Mouse (Mus musculus): ENCODE data around the gene Ctnnbl1. TPM values are rescaled to one million over a fixed set of nuclear protein-coding genes. Genes with fewer than 3 reads are reported as not detected.

Gene Ctnnbl1
- polyA plus RNA-seq, 1 experiment = 25.0 TPM

- peaks cover 11% of the 10 kb centered on the region for H3K4me1 ChIP-seq (ENCODE audit: control insufficient read depth, insufficient read depth, low read length)
- no peak overlapping the region for H3K4me3 ChIP-seq (ENCODE audit: insufficient read depth, low read length)
- H3K27ac ChIP-seq (ENCODE audit: insufficient read depth, low read depth, low read length) = no peak overlapping the region
- no peak for TF ChIP-seq POLR2A (IDR thresholded peaks at IDR 0.05; ENCODE audit: borderline replicate concordance, low read depth, low read length)
- no peak for TF ChIP-seq CTCF (IDR thresholded peaks at IDR 0.05; ENCODE audit: low read depth, low read length)
Observed at GRCm38 (mm10) chr2:157814965-157815283, 77.7 kb downstream of the Ctnnbl1 start.

DNA sequence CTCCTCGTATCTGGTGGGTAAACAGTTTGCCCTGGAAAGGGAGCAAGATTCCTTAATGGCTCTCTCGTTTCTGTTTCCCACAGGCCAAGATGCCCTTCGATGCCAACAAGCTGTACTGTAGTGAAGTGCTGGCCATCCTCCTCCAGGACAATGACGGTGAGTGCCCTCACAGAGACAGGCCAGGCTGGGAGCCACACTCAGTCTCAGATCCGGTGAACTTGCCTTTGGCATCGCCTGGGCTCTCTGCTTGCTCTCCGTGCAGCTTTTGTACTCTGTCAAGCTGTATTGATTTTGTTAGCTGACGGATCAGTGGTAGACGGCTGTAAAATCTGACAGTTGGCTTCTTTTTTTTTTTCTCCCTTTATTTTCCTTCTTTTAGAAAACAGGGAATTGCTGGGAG is 80.5 kb downstream of the Ctnnbl1 start:
- Histone ChIP-seq H3K4me1 (ENCODE audit: control insufficient read depth, insufficient read depth, low read length) (peaks cover 11% of the 10 kb centered on the region), H3K27ac (ENCODE audit: insufficient read depth, low read depth, low read length) (no peak overlapping the region), H3K4me3 (ENCODE audit: insufficient read depth, low read length) (no peak overlapping the region)
- TF ChIP-seq POLR2A (IDR thresholded peaks at IDR 0.05; ENCODE audit: borderline replicate concordance, low read depth, low read length) (no peak), CTCF (IDR thresholded peaks at IDR 0.05; ENCODE audit: low read depth, low read length) (no peak)

- Histone ChIP-seq H3K4me1 (ENCODE audit: control insufficient read depth, insufficient read depth, low read length) (peaks cover 11% of the 10 kb centered on the region), H3K27ac (ENCODE audit: insufficient read depth, low read depth, low read length) (no peak overlapping the region), H3K4me3 (ENCODE audit: insufficient read depth, low read length) (no peak overlapping the region)
- TF ChIP-seq POLR2A (IDR thresholded peaks at IDR 0.05; ENCODE audit: borderline replicate concordance, low read depth, low read length) = no peak
- no peak for TF ChIP-seq CTCF (IDR thresholded peaks at IDR 0.05; ENCODE audit: low read depth, low read length)
Observed at GRCm38 (mm10) chr2:157818576-157819320, 81.5 kb downstream of the Ctnnbl1 start.

DNA sequence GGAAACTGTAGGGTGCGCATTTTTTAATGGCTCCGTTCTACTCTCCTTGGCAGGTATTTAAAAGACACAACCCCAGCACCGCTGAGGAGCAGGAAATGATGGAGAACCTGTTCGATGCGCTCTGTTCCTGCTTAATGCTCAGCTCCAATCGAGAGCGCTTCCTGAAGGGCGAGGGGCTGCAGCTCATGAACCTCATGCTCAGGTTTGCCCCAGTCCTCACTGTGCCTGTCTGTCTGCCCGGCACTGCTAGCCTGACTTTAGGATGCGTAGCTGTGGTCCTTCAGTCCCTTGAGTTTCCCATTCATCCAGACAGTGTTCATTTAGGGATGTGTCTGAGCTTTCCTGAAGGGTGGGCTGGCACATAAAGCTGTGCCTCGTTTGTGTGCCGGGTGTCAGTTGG is 82.2 kb downstream of the Ctnnbl1 start:
- H3K27ac ChIP-seq (ENCODE audit: insufficient read depth, low read depth, low read length) = no peak overlapping the region
- no peak for TF ChIP-seq POLR2A (IDR thresholded peaks at IDR 0.05; ENCODE audit: borderline replicate concordance, low read depth, low read length)
- no peak for TF ChIP-seq CTCF (IDR thresholded peaks at IDR 0.05; ENCODE audit: low read depth, low read length)
- H3K4me3 ChIP-seq (ENCODE audit: insufficient read depth, low read length) = no peak overlapping the region
- peaks cover 7% of the 10 kb centered on the region for H3K4me1 ChIP-seq (ENCODE audit: control insufficient read depth, insufficient read depth, low read length)

DNA sequence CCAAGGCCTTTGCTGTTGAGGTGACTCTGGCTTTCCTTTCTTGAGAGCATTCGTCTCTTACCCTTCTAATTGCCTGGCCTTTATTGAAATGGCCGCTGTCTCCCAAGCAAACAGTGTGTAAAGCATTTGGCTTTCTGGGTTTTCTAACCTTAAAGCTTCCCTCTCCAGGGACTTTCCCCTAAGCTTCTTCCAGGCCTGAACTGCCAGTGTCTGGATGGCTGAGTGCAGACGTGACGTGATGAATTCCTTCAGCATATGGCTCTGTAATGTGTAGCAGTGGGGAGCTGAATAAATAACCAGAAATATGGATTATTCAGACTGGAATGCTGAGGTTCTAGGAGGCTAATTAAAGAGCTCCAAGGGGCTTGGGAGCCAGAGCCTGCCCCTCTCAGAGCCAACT is 84.1 kb downstream of the Ctnnbl1 start:
- TF ChIP-seq POLR2A (IDR thresholded peaks at IDR 0.05; ENCODE audit: borderline replicate concordance, low read depth, low read length) (no peak), CTCF (IDR thresholded peaks at IDR 0.05; ENCODE audit: low read depth, low read length) (no peak)
- H3K4me1 ChIP-seq (ENCODE audit: control insufficient read depth, insufficient read depth, low read length) = peaks cover 5% of the 10 kb centered on the region
- H3K4me3 ChIP-seq (ENCODE audit: insufficient read depth, low read length) = no peak overlapping the region
- H3K27ac ChIP-seq (ENCODE audit: insufficient read depth, low read depth, low read length) = no peak overlapping the region

GRCm38 (mm10) chr2:157823456-157823855 is 86.3 kb downstream of the Ctnnbl1 start:
- H3K4me3 ChIP-seq (ENCODE audit: insufficient read depth, low read length) = no peak overlapping the region
- peaks cover 6% of the 10 kb centered on the region for H3K4me1 ChIP-seq (ENCODE audit: control insufficient read depth, insufficient read depth, low read length)
- no peak for TF ChIP-seq CTCF (IDR thresholded peaks at IDR 0.05; ENCODE audit: low read depth, low read length)
- TF ChIP-seq POLR2A (IDR thresholded peaks at IDR 0.05; ENCODE audit: borderline replicate concordance, low read depth, low read length) = no peak
- H3K27ac ChIP-seq (ENCODE audit: insufficient read depth, low read depth, low read length) = no peak overlapping the region

DNA sequence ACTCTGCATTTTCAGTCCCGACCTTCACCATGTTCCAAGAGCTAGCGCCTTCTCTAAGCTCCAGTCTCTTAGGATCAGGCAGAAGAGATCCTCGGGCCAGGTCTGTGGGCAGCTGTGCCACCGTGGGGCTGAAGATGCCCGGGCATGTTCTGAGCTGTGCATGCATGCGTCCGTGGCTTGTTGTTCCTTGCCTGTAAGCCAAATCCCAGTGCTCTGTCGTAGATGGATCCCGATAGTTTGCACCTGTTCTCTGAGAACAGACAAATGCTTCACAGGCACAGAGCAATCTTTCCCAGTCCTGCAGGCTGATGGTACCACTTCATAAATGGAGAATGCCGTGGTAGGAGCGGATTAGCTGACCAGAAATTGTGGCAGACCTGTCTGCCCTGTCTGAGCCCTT is 87.0 kb downstream of the Ctnnbl1 start:
- Histone ChIP-seq H3K27ac (ENCODE audit: insufficient read depth, low read depth, low read length) (no peak overlapping the region), H3K4me1 (ENCODE audit: control insufficient read depth, insufficient read depth, low read length) (peaks cover 6% of the 10 kb centered on the region), H3K4me3 (ENCODE audit: insufficient read depth, low read length) (no peak overlapping the region)
- TF ChIP-seq POLR2A (IDR thresholded peaks at IDR 0.05; ENCODE audit: borderline replicate concordance, low read depth, low read length) (no peak), CTCF (IDR thresholded peaks at IDR 0.05; ENCODE audit: low read depth, low read length) (no peak)

DNA sequence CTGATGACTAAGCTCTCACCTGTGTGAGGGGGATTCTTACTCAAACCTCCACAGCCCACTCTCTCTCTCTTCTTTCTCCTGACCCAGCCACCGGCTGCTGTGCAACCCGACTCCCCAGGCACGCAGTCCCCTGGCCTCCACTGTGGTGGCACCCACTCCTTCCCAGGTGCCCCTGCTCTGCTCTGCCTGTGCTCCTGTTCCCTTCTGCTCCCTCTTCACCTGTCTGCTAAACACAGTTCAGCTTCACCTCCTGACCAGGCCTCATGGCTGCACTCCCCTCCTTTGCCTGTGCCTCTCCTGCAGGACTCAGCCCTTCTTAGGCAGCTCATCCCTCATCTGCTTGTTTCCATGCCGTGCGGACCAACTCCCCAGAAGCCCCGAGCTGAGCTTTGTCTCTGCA is 92.9 kb downstream of the Ctnnbl1 start:
- peaks cover 6% of the 10 kb centered on the region for H3K4me1 ChIP-seq (ENCODE audit: control insufficient read depth, insufficient read depth, low read length)
- H3K27ac ChIP-seq (ENCODE audit: insufficient read depth, low read depth, low read length) = no peak overlapping the region
- no peak overlapping the region for H3K4me3 ChIP-seq (ENCODE audit: insufficient read depth, low read length)
- TF ChIP-seq CTCF (IDR thresholded peaks at IDR 0.05; ENCODE audit: low read depth, low read length) (no peak), POLR2A (IDR thresholded peaks at IDR 0.05; ENCODE audit: borderline replicate concordance, low read depth, low read length) (no peak)

GRCm38 (mm10) chr2:157830620-157831354 is 93.6 kb downstream of the Ctnnbl1 start:
- TF ChIP-seq POLR2A (IDR thresholded peaks at IDR 0.05; ENCODE audit: borderline replicate concordance, low read depth, low read length) (no peak), CTCF (IDR thresholded peaks at IDR 0.05; ENCODE audit: low read depth, low read length) (no peak)
- Histone ChIP-seq H3K4me3 (ENCODE audit: insufficient read depth, low read length) (no peak overlapping the region), H3K27ac (ENCODE audit: insufficient read depth, low read depth, low read length) (no peak overlapping the region), H3K4me1 (ENCODE audit: control insufficient read depth, insufficient read depth, low read length) (peaks cover 4% of the 10 kb centered on the region)

GRCm38 (mm10) chr2:157837050-157837449 is 99.8 kb downstream of the Ctnnbl1 start:
- Histone ChIP-seq H3K27ac (ENCODE audit: insufficient read depth, low read depth, low read length) (peak overlapping the region; percentile 2), H3K4me3 (ENCODE audit: insufficient read depth, low read length) (no peak overlapping the region), H3K4me1 (ENCODE audit: control insufficient read depth, insufficient read depth, low read length) (peaks cover 52% of the 10 kb centered on the region)
- TF ChIP-seq POLR2A (IDR thresholded peaks at IDR 0.05; ENCODE audit: borderline replicate concordance, low read depth, low read length) (no peak), CTCF (IDR thresholded peaks at IDR 0.05; ENCODE audit: low read depth, low read length) (no peak)

All from bone marrow macrophage, adult 2 months (primary cell).